Mouse (Mus musculus) urinary bladder, postnatal 14 days (tissue): Measurements from ENCODE around the gene 4930451I11Rik.

Experiments
- DNase-seq: peaks from one replicate; pipeline ENCODE4 v3.0.0; 2021; ENCODE audit warnings: low spot score

Gene 4930451I11Rik

GRCm38 (mm10) chr7:126833294-126833693, 1.9 kb upstream of the 4930451I11Rik start:
- DNase-seq = no peak

- peak; percentile 81 for DNase-seq
Observed at GRCm38 (mm10) chr7:126832036-126832598, 678 bp upstream of the 4930451I11Rik start.

- no peak for DNase-seq
Observed at GRCm38 (mm10) chr7:126825952-126826351, 5.5 kb downstream of the 4930451I11Rik start.

- DNase-seq = no peak
Observed at GRCm38 (mm10) chr7:126825403-126825802, 6.0 kb downstream of the 4930451I11Rik start.

- no peak for DNase-seq
Observed at GRCm38 (mm10) chr7:126823940-126824339, 7.5 kb downstream of the 4930451I11Rik start.

GRCm38 (mm10) chr7:126823202-126823711, 8.2 kb downstream of the 4930451I11Rik start:
- no peak for DNase-seq

- no peak for DNase-seq
Observed at GRCm38 (mm10) chr7:126822741-126823140, 8.7 kb downstream of the 4930451I11Rik start.

- DNase-seq = peak; percentile 79
Observed at GRCm38 (mm10) chr7:126821835-126822511, 9.5 kb downstream of the 4930451I11Rik start.

GRCm38 (mm10) chr7:126818818-126819217, 12.6 kb downstream of the 4930451I11Rik start:
- no peak for DNase-seq

GRCm38 (mm10) chr7:126817595-126817994, 13.8 kb downstream of the 4930451I11Rik start:
- DNase-seq = no peak

- DNase-seq = no peak
Observed at GRCm38 (mm10) chr7:126816494-126816893, 14.9 kb downstream of the 4930451I11Rik start.

GRCm38 (mm10) chr7:126815726-126816222, 15.7 kb downstream of the 4930451I11Rik start:
- no peak for DNase-seq

- DNase-seq = no peak
Observed at GRCm38 (mm10) chr7:126809723-126810369, 21.6 kb downstream of the 4930451I11Rik start.

- DNase-seq = peak; percentile 90
Observed at GRCm38 (mm10) chr7:126808703-126809455, 22.6 kb downstream of the 4930451I11Rik start.

- no peak for DNase-seq
Observed at GRCm38 (mm10) chr7:126807405-126807804, 24.0 kb downstream of the 4930451I11Rik start.

- no peak for DNase-seq
Observed at GRCm38 (mm10) chr7:126806956-126807355, 24.5 kb downstream of the 4930451I11Rik start.

GRCm38 (mm10) chr7:126803751-126804150, 27.7 kb downstream of the 4930451I11Rik start:
- no peak for DNase-seq

- no peak for DNase-seq
Observed at GRCm38 (mm10) chr7:126803181-126803580, 28.3 kb downstream of the 4930451I11Rik start.

GRCm38 (mm10) chr7:126802134-126802889, 29.1 kb downstream of the 4930451I11Rik start:
- DNase-seq = no peak

- no peak for DNase-seq
Observed at GRCm38 (mm10) chr7:126801057-126801422, 30.4 kb downstream of the 4930451I11Rik start.
